Mouse (Mus musculus) urinary bladder, postnatal 10 days (tissue): ENCODE measurements around the gene BC035947.

Experiments used
- DNase-seq: peaks from one replicate; pipeline ENCODE4 v3.0.0; 2022; ENCODE audit warnings: low spot score

BC035947 gene

GRCm38 (mm10) chr1:78501036-78501435, 10.9 kb downstream of the BC035947 start:
- no peak for DNase-seq

GRCm38 (mm10) chr1:78490143-78490542, 21.8 kb downstream of the BC035947 start:
- DNase-seq = no peak

DNA sequence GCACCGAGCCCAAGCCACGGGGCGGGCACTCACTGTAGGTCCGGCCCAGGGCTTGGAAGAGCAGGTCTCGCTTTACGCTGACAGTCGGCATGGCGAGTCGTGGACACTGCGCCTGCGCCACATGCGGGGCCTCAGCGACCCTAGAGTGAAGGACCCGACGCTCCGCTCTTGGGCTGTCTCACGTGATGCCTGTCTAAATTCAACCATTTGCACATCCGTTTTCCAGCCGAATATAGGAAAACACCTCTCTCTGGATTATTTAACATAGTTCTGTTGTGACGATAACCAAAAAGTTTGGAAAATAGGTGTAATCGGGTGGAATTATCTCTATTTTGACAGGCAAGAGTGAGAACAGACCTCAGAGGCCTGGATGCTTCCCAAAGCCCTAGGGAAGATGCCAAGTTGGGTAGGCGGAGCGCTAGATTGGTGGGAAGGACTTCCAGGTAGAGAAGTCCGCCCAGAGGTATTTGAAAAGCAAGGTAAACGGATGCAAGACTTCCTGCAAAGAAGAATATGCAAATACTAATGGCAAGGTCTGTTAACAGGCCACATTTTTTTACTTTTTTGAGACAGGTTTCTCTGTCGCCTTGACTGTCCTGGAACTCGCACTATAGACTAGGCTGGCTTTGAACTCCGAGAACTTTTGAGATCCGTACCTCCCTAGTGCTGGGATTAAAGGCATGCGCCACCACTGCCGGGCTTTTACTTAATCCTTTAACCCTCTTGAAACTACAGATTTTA, 23.0 kb downstream of the BC035947 start, which contains the start of gene Farsb:
Farsb (minus strand) TSS at position 146 of the 741 bp plus-strand sequence.
- peak; percentile 58 for DNase-seq

DNA sequence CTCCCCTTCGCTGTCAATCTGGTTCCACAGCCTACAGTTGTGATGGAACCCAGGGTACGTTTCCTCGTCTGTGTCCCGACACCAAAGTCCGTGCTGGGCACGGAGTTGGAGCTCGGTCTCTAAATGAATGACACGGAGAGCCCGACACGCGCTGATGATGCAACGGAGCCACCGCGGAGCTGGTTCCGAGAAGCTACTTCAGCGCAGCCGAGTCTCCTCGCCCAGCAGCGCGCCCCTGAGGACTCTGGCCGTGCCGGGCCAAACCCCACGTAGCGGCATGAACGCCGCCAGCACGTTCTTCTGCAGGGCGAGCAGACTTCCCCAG, 23.6 kb downstream of the BC035947 start:
- no peak for DNase-seq

DNA sequence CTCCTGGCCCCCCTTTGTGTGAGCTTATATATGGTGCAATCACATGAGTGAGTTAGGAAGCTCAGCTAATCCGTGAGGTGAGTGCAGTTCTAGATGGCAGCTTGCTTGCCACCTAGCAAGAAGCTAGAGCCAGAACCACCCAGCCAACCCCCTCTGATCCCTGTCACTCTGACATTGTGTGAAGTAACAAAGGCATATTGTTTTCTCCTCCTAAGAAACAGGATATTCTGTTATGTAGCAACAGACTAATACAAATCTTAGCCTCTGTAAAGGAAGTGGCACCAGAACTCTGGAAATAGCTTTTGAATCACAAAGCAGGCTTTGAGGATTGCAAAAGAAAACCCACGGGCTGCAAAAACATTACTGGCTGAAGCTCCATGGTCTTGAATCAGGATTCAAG, 27.6 kb downstream of the BC035947 start:
- DNase-seq = no peak

DNA sequence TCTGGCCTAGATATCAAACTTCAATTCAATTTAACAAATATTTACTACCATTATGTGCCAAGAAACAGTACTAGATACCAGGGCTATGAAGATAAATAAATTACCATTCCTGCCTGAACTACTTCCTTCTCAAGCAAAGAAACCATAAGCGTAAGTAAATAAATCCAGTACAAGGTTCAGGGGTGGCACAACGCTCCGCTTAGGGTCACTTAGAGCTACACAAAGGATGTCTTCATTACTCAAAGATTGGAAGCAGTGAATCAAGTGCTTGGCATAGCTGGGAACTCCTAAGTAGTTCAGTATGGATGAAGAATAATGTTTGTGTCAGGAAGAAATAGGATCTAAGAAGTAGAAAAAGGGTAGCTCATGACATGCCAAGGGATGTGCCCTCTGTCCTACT, 28.5 kb downstream of the BC035947 start:
- no peak for DNase-seq

DNA sequence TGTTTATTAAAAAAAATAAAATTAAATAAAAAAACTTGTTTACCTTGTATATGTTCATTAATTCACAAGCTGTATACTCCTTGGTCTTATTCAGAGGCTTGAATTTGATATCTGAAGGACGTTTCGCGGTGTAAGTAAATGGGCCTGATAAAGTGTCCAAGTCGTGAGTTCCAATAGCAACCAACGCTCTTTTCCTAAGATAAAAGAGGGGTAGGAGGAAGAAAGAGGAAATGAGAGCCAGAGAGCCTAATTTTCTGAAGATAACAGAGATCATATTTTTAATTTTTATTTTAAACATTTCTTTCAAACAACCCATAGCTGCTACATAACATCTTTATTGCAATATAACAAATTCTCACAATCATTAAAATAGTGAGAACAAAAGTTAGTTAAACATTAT, 39.5 kb downstream of the BC035947 start:
- DNase-seq = no peak

DNA sequence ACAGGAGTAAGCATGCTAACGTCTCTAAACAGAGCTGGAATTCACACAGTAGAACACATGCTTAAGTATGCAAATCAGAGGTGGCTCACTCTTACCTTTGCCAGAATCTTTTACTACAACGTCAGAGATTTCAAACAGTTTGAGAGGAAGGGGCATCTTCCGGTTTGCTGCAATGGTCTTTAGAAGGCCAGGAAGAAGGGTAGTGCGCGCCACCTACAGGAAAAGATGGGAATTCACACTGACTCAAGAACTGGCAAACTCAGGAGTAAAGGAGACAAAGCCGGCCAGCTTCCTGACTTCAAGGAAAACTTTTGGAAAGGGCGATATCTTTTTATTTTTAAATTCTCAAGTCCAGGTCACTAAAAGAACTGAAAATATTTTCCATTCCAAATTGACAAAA, 57.3 kb downstream of the BC035947 start:
- DNase-seq = no peak

DNA sequence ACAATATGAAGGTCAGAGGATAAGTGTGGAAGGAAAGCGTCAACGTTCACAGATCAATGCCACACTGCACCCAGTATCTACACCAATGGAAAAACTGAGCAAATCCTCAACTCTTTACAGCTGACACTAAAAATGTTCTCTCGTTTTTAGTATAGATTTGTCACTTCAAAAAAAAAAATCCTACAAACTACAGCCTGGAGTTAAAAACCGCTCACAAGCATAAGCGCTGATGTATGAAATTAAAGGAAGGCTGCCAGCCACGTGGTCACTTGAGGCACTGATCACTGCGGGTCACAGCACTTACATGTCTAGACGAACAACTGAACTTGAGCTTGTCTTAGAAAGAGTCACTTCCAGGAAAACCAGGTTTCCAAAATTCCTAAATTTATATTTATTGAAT, 58.1 kb downstream of the BC035947 start:
- no peak for DNase-seq

GRCm38 (mm10) chr1:78452544-78452943, 59.4 kb downstream of the BC035947 start:
- no peak for DNase-seq

DNA sequence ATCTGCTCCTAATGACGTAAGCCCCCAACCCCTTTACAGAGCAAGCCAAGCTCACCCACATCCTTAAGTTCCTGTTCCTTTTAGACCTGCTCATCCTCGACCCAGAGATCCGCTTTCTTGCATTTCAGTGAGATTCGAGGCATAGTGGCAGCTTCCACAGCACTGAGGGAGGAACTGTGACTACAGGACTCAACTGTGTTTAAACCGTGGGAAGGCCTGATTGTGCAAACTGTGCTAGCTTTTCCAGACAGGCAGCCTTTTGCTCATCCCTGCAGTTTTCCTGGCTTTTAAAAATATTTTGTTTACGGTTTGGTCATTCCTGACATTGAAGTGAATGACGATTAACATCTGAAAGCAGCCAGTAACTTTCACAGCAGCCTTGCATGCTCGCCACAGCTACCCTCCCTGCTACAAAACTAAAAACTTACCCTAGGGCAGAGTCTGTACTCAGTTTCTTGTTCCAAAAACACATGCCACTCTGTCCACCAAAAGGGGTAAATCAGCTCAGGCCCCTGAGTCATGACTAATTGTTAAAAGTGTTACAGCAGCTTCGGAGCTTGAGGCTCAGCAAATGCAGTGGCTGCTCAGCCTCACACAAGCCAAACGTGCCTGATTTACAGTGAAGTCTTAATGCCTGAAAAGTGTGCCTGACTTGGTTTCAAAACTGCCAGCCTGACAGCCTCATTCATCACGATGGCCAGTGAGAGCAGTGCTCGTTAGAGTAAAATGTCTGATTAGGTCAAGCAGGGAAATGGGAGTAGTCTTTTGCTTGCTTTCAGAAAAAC, 60.7 kb downstream of the BC035947 start:
- no peak for DNase-seq

GRCm38 (mm10) chr1:78448091-78448490, 63.9 kb downstream of the BC035947 start:
- DNase-seq = no peak
